Mouse (Mus musculus): Measurements from ENCODE around the gene Gm12569. TPM values are rescaled to one million over a fixed set of nuclear protein-coding genes. Genes with fewer than 3 reads are reported as not detected.

Gene Gm12569
- polyA plus RNA-seq, 1 experiment from 2014 or later = not detected

DNA sequence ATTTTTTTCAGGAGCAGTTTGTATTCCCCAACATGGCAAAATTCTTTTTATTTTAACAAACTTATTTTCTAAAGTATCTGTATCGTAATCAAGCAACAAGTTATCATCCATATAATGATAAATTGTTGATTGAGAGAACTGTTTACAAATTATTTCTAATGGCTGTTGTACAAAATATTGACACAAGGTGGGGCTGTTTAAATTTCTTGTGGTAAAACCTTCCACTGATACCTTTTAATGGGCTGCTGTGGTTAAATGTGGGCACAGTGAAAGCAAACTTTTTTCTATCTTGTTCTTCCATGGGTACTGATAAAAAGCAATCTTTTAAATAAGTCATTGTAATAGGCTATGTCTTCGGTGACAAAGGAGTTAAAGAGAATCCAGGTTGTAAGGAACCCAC is 22.6 kb downstream of the Gm12569 start:
- Histone ChIP-seq H3K9me3 (replicated peaks; ENCODE audit: control insufficient read depth, low read length) (no peaks in the 10 kb centered on the region), H3K4me2 (ENCODE audit: low read depth, low read length) (no peak overlapping the region), H3K4me1 (ENCODE audit: control insufficient read depth, insufficient read depth, low read length) (no peaks in the 10 kb centered on the region), H3K4me3 (ENCODE audit: low read depth, low read length) (no peak overlapping the region), H3K27me3 (ENCODE audit: control insufficient read depth, insufficient read depth, low read length) (no peaks in the 10 kb centered on the region), H3K36me3 (replicated peaks; ENCODE audit: control insufficient read depth, insufficient read depth, low read depth, low read length) (no peaks in the 10 kb centered on the region), H3K27ac (replicated peaks; ENCODE audit: low read depth, low read length) (no peak overlapping the region), H3K9ac (replicated peaks; ENCODE audit: low read length) (no peak overlapping the region)
- ATAC-seq (replicated peaks; ENCODE audit: insufficient number of reproducible peaks, low FRiP score, low TSS enrichment, low read depth) = no peak
- WGBS = 81% methylated on average over 2 of the region's 2 CpGs
- no peak for DNase-seq (ENCODE audit: low spot score)

DNA sequence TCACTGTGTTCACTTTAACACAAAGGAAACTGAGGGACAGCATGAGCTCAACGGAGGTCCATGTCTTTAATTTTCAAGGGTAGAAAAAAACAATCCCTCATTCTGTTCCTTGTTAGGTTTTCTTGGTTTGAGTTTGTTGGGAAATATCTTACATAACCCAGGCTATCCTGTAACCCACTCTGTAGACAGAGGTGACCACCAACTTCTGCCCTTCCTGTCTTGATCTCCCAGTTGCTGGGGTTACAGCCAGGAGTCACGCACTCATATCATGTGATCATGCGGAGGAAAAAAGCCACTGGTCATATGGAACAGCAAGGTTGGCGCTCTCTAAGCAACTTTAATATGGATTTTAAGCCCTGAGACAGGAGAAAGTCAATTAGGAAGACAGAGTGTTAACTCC is 36.7 kb downstream of the Gm12569 start:
- H3K4me2 ChIP-seq (ENCODE audit: low read depth, low read length) = no peak overlapping the region
- no peaks in the 10 kb centered on the region for H3K9me3 ChIP-seq (replicated peaks; ENCODE audit: control insufficient read depth, low read length)
- no peaks in the 10 kb centered on the region for H3K4me1 ChIP-seq (ENCODE audit: control insufficient read depth, insufficient read depth, low read length)
- WGBS = 89% methylated on average over 4 of the region's 4 CpGs
- DNase-seq (ENCODE audit: low spot score) (no peak), ATAC-seq (replicated peaks; ENCODE audit: insufficient number of reproducible peaks, low FRiP score, low TSS enrichment, low read depth) (no peak)
- no peak overlapping the region for H3K4me3 ChIP-seq (ENCODE audit: low read depth, low read length)
- H3K36me3 ChIP-seq (replicated peaks; ENCODE audit: control insufficient read depth, insufficient read depth, low read depth, low read length) = no peaks in the 10 kb centered on the region
- no peak overlapping the region for H3K9ac ChIP-seq (replicated peaks; ENCODE audit: low read length)
- H3K27me3 ChIP-seq (ENCODE audit: control insufficient read depth, insufficient read depth, low read length) = no peaks in the 10 kb centered on the region
- H3K27ac ChIP-seq (replicated peaks; ENCODE audit: low read depth, low read length) = no peak overlapping the region

DNA sequence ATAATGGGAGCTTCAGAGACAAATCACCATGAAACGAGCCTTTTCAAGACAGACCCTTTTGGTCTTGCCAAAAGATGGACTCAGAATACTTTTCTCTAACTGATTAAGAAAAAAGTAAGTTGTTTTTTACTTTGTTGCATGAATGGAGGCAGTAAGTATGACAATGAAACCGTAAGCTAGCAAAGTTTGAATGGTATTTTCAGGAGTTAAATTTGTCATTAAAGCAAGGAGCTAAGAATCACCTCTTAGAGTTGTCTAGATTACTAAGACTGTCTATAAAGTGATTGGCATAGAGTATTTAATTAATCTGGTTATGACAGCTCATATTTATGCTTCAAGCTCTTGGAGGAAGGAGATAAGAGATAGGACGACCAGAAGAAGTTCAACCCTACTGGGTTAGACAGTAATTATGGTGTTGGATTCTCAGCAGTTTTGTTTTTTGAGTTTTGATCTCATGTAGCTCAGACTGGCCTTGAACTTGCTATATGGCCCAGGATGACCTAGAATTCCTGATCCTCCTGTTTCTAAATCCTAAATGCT is 41.5 kb downstream of the Gm12569 start, which contains the start of gene Clk4:
Clk4 (plus strand) TSS at position 51 of the 540 bp plus-strand sequence.
- WGBS = 73% methylated on average over 3 of the region's 3 CpGs
- Histone ChIP-seq H3K27me3 (ENCODE audit: control insufficient read depth, insufficient read depth, low read length) (no peaks in the 10 kb centered on the region), H3K4me1 (ENCODE audit: control insufficient read depth, insufficient read depth, low read length) (no peaks in the 10 kb centered on the region; the same call in 1 of the 2 replicates), H3K4me3 (ENCODE audit: low read depth, low read length) (peak within 1 kb of the TSS; percentile 95), H3K9ac (replicated peaks; ENCODE audit: low read length) (peak within 1 kb of the TSS; percentile 98), H3K36me3 (replicated peaks; ENCODE audit: control insufficient read depth, insufficient read depth, low read depth, low read length) (no peaks in the 10 kb centered on the region), H3K4me2 (ENCODE audit: low read depth, low read length) (peak within 1 kb of the TSS; percentile 75), H3K27ac (replicated peaks; ENCODE audit: low read depth, low read length) (peak within 1 kb of the TSS; percentile 84; the same call in 1 of the 2 replicates), H3K9me3 (replicated peaks; ENCODE audit: control insufficient read depth, low read length) (no peaks in the 10 kb centered on the region)
- DNase-seq (ENCODE audit: low spot score) (no peak), ATAC-seq (replicated peaks; ENCODE audit: insufficient number of reproducible peaks, low FRiP score, low TSS enrichment, low read depth) (no peak)

DNA sequence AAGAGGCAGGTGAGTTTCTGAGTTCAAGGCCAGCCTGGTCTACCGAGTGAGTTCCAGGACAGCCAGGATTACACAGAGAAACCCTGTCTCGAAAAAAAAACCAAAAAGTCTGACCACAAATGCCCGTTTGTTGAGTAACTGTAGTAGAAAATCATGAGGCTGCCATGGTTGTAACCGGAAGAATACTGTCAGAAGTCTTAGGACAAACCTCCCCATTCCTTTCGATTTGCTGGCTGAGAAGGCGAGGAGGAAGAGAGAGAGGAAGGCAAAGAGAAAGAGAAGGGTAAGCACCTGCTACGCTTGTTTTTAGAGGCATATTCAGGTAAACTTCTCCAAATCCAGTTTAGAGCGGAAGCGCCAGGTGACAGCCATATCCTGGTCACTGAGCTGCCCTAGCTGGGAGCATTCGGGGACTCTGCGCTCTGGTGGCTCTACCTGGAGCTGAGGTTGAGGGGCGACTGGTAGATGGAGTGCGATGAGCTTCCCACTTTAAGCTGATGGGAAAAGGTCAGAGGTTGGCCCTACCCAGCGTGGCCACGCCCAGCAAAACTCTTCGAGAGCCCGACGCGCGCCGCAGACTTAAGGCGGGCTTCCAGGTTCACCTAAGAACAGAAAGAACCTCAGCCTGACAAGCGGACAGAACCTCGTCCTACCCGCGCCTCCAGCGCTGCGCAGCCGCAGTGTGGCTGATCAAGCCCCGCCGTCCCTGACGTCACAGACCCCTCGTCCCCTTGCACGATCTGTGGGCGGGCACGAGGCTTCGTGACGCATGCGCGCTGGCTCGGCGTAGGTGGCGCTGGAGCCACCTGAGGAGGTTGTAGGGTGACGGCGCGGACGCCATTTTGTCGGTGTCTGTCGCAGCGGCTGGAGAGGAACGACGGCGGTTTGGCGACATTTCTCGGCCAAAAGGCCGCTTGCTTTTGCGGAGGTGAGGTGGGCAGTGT is 42.3 kb downstream of the Gm12569 start, which contains the start of gene BC049762:
BC049762 (minus strand) TSS at position 705 of the 944 bp plus-strand sequence.
- H3K9me3 ChIP-seq (replicated peaks; ENCODE audit: control insufficient read depth, low read length) = no peaks in the 10 kb centered on the region
- no peaks in the 10 kb centered on the region; the same call in 1 of the 2 replicates for H3K36me3 ChIP-seq (replicated peaks; ENCODE audit: control insufficient read depth, insufficient read depth, low read depth, low read length)
- peak within 1 kb of the TSS; percentile 98 for H3K9ac ChIP-seq (replicated peaks; ENCODE audit: low read length)
- no peaks in the 10 kb centered on the region; the same call in 1 of the 2 replicates for H3K4me1 ChIP-seq (ENCODE audit: control insufficient read depth, insufficient read depth, low read length)
- ATAC-seq (replicated peaks; ENCODE audit: insufficient number of reproducible peaks, low FRiP score, low TSS enrichment, low read depth) (peak; percentile 97), DNase-seq (ENCODE audit: low spot score) (peak; percentile 99)
- peak within 1 kb of the TSS; percentile 75 for H3K4me2 ChIP-seq (ENCODE audit: low read depth, low read length)
- H3K27ac ChIP-seq (replicated peaks; ENCODE audit: low read depth, low read length) = peak within 1 kb of the TSS; percentile 84
- 9% methylated on average over 57 of the region's 57 CpGs for WGBS
- no peaks in the 10 kb centered on the region for H3K27me3 ChIP-seq (ENCODE audit: control insufficient read depth, insufficient read depth, low read length)
- peak within 1 kb of the TSS; percentile 95 for H3K4me3 ChIP-seq (ENCODE audit: low read depth, low read length)

DNA sequence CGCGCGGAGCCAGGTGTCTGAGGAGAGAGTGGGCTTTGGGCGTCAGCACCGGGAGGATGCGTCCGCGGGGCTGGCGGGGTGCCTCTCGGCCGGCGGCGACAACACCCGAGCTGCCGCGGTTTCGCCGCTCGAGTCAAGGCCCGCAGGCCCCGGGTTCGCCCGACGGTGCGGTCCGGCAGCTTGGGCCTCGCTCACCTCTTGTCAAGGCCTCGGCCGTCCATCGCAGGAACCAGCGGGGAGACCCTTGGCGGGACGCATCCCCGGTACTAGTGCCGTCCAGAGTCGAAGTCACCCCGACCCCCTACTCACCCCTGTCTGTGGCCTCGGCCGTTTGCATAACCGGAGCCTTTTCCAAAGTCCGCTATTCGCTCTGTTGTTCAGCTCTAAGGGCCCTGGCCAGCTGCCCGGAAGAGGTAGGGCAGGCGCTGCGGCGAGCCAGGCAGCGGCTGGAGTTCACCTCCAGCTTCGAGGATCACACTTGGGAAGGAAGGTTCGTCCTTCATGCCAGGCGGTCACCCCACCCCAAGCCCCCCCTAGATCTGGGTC is 43.1 kb downstream of the Gm12569 start:
- DNase-seq (ENCODE audit: low spot score) (peak; percentile 24), ATAC-seq (replicated peaks; ENCODE audit: insufficient number of reproducible peaks, low FRiP score, low TSS enrichment, low read depth) (peak; percentile 61)
- H3K27me3 ChIP-seq (ENCODE audit: control insufficient read depth, insufficient read depth, low read length) = no peaks in the 10 kb centered on the region
- H3K4me1 ChIP-seq (ENCODE audit: control insufficient read depth, insufficient read depth, low read length) = no peaks in the 10 kb centered on the region; the same call in 1 of the 2 replicates
- no peaks in the 10 kb centered on the region; the same call in 1 of the 2 replicates for H3K36me3 ChIP-seq (replicated peaks; ENCODE audit: control insufficient read depth, insufficient read depth, low read depth, low read length)
- under 1% methylated on average over 50 of the region's 50 CpGs for WGBS
- peak overlapping the region; percentile 75 for H3K4me2 ChIP-seq (ENCODE audit: low read depth, low read length)
- H3K9ac ChIP-seq (replicated peaks; ENCODE audit: low read length) = peak overlapping the region; percentile 98
- no peaks in the 10 kb centered on the region for H3K9me3 ChIP-seq (replicated peaks; ENCODE audit: control insufficient read depth, low read length)
- peak overlapping the region; percentile 95 for H3K4me3 ChIP-seq (ENCODE audit: low read depth, low read length)
- peak overlapping the region; percentile 84 for H3K27ac ChIP-seq (replicated peaks; ENCODE audit: low read depth, low read length)

DNA sequence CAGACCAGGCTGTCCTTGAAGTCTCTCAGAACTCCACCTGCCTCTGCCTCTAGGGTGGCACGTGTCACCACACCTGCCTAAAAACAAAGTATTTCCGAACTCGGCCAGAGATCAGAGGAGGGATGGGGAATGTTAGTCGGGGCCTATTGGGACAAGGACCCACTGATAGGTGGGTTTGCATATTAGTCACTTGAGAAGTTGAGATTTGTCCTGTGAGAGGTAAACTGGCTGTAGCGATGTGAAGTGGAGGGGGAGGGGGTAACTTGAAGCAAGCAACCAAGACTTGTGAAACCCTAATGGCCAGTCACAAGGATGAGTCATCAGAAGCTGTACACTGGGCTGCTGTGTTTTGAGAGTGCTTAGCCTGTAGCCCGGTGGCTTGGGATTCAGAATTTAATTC is 44.1 kb downstream of the Gm12569 start:
- Histone ChIP-seq H3K36me3 (replicated peaks; ENCODE audit: control insufficient read depth, insufficient read depth, low read depth, low read length) (no peaks in the 10 kb centered on the region; the same call in 1 of the 2 replicates), H3K27ac (replicated peaks; ENCODE audit: low read depth, low read length) (no peak overlapping the region), H3K4me1 (ENCODE audit: control insufficient read depth, insufficient read depth, low read length) (no peaks in the 10 kb centered on the region; the same call in 1 of the 2 replicates), H3K9ac (replicated peaks; ENCODE audit: low read length) (no peak overlapping the region), H3K4me2 (ENCODE audit: low read depth, low read length) (peak overlapping the region; percentile 75), H3K4me3 (ENCODE audit: low read depth, low read length) (peak overlapping the region; percentile 95), H3K9me3 (replicated peaks; ENCODE audit: control insufficient read depth, low read length) (no peaks in the 10 kb centered on the region), H3K27me3 (ENCODE audit: control insufficient read depth, insufficient read depth, low read length) (no peaks in the 10 kb centered on the region)
- WGBS = 29% methylated on average over 6 of the region's 6 CpGs
- ATAC-seq (replicated peaks; ENCODE audit: insufficient number of reproducible peaks, low FRiP score, low TSS enrichment, low read depth) (no peak), DNase-seq (ENCODE audit: low spot score) (peak; percentile 21)

DNA sequence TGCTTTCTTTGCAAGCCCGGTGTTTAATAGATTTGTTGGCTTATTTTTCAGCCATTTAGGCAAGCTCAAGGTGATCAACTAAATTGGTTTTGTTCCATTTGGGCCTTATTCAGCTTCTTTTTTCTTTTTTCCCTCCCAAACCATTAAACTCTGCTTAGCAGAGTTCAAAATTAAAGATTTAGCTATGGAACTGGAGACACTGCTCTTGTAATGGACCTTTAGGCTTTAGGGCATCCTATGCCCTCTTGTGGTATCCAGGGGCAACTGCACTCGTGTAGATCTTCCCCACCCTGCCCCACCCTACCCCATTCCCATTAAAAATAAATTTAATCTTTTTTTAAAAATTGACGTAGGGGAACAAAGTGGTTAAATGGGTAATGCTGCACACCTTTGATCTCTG is 45.1 kb downstream of the Gm12569 start:
- H3K36me3 ChIP-seq (replicated peaks; ENCODE audit: control insufficient read depth, insufficient read depth, low read depth, low read length) = no peaks in the 10 kb centered on the region; the same call in none of the 2 replicates
- no peak overlapping the region for H3K4me2 ChIP-seq (ENCODE audit: low read depth, low read length)
- ATAC-seq (replicated peaks; ENCODE audit: insufficient number of reproducible peaks, low FRiP score, low TSS enrichment, low read depth) = no peak

More for the DNA sequence above, 45.1 kb downstream of the Gm12569 start:
- WGBS = 52% methylated on average over 3 of the region's 3 CpGs
- no peaks in the 10 kb centered on the region for H3K9me3 ChIP-seq (replicated peaks; ENCODE audit: control insufficient read depth, low read length)
- H3K4me1 ChIP-seq (ENCODE audit: control insufficient read depth, insufficient read depth, low read length) = no peaks in the 10 kb centered on the region; the same call in 1 of the 2 replicates
- no peak overlapping the region for H3K27ac ChIP-seq (replicated peaks; ENCODE audit: low read depth, low read length)
- peak; percentile 69 for DNase-seq (ENCODE audit: low spot score)
- H3K9ac ChIP-seq (replicated peaks; ENCODE audit: low read length) = no peak overlapping the region
- no peak overlapping the region for H3K4me3 ChIP-seq (ENCODE audit: low read depth, low read length)
- H3K27me3 ChIP-seq (ENCODE audit: control insufficient read depth, insufficient read depth, low read length) = no peaks in the 10 kb centered on the region

Measured in embryonic facial prominence, embryonic 11.5 days (tissue).